Mouse (Mus musculus): Measurements from ENCODE around the gene Eef1akmt2.

DNA sequence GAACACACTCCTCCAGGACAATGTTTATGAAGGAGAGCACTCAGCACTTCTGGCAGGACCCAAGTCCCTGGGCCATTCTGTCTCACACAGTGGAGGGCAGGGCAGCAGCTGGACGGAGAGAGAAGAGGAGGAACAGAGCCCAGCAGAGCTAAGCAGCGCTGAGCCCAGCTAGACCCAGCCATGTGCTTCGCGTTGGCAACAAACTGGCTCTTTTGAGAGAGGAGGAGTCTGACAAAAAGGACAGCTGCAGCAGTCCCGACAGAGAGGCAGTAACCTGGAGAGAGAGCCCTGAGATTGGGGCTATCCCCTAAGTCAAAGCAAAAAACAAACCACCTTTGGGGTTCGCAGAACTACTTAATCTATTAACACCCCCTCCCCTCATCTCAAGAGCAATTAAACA, 42.1 kb downstream of the Eef1akmt2 start:
- TF ChIP-seq CTCF (IDR thresholded peaks at IDR 0.05; ENCODE audit: control insufficient read depth, insufficient read depth, low read length), result no peak
- TF ChIP-seq POLR2A (IDR thresholded peaks at IDR 0.05; ENCODE audit: borderline replicate concordance, control insufficient read depth, low read depth, low read length), result no peak
